9 mouse cellular contexts compared by ENCODE assay signal in the genomic region with DNA sequence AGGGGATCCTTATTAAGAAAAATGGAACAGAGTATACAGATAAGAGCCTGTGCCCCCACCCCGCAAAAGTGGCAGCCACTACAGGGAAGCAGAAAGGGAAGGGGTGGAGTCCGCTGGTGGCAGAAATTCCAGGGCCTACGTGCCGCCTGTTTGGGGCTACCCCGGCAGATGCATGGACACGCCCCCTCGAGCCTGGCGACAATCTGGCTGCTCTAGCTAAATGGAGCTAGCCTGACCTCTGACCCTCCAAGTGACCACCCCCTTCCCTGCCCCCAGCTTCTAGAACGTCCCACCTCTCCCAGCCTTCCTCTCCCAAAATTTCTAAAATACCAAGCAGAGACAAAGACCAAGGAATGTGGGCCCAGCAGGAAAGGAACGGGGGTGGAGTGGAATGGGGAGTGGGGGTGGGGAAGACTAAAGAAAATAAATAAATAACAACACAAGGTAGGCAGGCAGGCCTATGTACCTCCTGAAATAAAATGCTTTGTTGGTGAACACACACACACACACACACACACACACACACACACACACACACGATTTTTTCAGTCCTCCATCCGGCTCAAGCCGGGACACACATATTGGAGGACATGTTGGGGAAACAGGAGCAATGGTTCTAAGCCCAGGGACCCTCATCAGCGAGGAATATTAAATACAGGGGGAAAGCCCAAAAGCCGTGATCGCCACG. TPM values are rescaled to one million over a fixed set of nuclear protein-coding genes. Genes with fewer than 3 reads are reported as not detected.
DNase-seq lines count a peak whose midpoint lies in the region; ATAC-seq and TF ChIP-seq lines count a peak whose summit lies in the region.
"Had no signal": no experiment of that assay in that cellular context is flagged by ENCODE, and none has a peak within 500 bp of the region (broad histone marks: within the 10 kb centered on the region; RNA-seq: fewer than 3 reads in every experiment).

No protein-coding gene starts in this region.

- H3K36me3 ChIP-seq in lung, embryonic 14.5 days (ENCODE audit: insufficient read depth): no peaks in the 10 kb centered on the region
- H3K36me3 ChIP-seq in forebrain, embryonic 14.5 days (ENCODE audit: control insufficient read depth, insufficient read depth, low read length): no peaks in the 10 kb centered on the region
- no peaks in the 10 kb centered on the region for H3K36me3 ChIP-seq in intestine, embryonic 15.5 days
- H3K36me3 ChIP-seq in liver, postnatal 0 days (replicated peaks; ENCODE audit: insufficient read depth, low read length): no peaks in the 10 kb centered on the region

- no peaks in the 10 kb centered on the region for H3K27me3 ChIP-seq in lung, embryonic 14.5 days (ENCODE audit: insufficient read depth, low read length)
- no peaks in the 10 kb centered on the region for H3K27me3 ChIP-seq in forebrain, embryonic 14.5 days (replicated peaks; ENCODE audit: control insufficient read depth, insufficient read depth, low read length)
- no peaks in the 10 kb centered on the region for H3K27me3 ChIP-seq in intestine, embryonic 15.5 days (replicated peaks)
- H3K27me3 ChIP-seq in liver, postnatal 0 days (ENCODE audit: insufficient read depth, low read length): no peaks in the 10 kb centered on the region

- no peak overlapping the region for H3K4me3 ChIP-seq in lung, embryonic 14.5 days (ENCODE audit: low read depth, low read length)
- no peak overlapping the region for H3K4me3 ChIP-seq in lung, adult 2 months (replicated peaks; ENCODE audit: extremely low read depth, low read depth, low read length)
- H3K4me3 ChIP-seq in forebrain, embryonic 14.5 days (ENCODE audit: low read depth, low read length): no peak overlapping the region
- no peak overlapping the region for H3K4me3 ChIP-seq in intestine, embryonic 15.5 days (replicated peaks)
- H3K4me3 ChIP-seq in liver, postnatal 0 days (ENCODE audit: low read depth, low read length): no peak overlapping the region

- H3K9me3 ChIP-seq in lung, embryonic 14.5 days (ENCODE audit: low read depth, low read length): no peaks in the 10 kb centered on the region
- no peaks in the 10 kb centered on the region for H3K9me3 ChIP-seq in forebrain, embryonic 14.5 days (replicated peaks; ENCODE audit: control insufficient read depth, low read length)
- H3K9me3 ChIP-seq in intestine, embryonic 15.5 days: no peaks in the 10 kb centered on the region
- no peaks in the 10 kb centered on the region for H3K9me3 ChIP-seq in liver, postnatal 0 days (ENCODE audit: low read length)

- TF ChIP-seq POLR2A in lung, adult 2 months (IDR thresholded peaks at IDR 0.05; ENCODE audit: borderline replicate concordance, extremely low read depth, low read depth, low read length): no peak

- peak overlapping the region; percentile 45 for H3K4me2 ChIP-seq in lung, embryonic 14.5 days
- 0 out of 2 replicates have a peak overlapping the region, but pooled peaks have one; percentile 16 for H3K4me2 ChIP-seq in forebrain, embryonic 14.5 days (ENCODE audit: low read length)
- H3K4me2 ChIP-seq in intestine, embryonic 15.5 days (replicated peaks): peak overlapping the region; percentile 40
- peak overlapping the region; percentile 60 for H3K4me2 ChIP-seq in liver, postnatal 0 days (ENCODE audit: low read depth, low read length)

- TF ChIP-seq CTCF in lung, embryonic 14.5 days (IDR thresholded peaks at IDR 0.05; ENCODE audit: low read depth): no peak
- no peak for TF ChIP-seq CTCF in lung, adult 2 months (IDR thresholded peaks at IDR 0.05; ENCODE audit: insufficient read depth, low read length)
- TF ChIP-seq CTCF in liver, postnatal 0 days (IDR thresholded peaks at IDR 0.05; ENCODE audit: low read depth): no peak

- peaks cover 32% of the 10 kb centered on the region for H3K4me1 ChIP-seq in lung, embryonic 14.5 days (ENCODE audit: insufficient read depth)
- H3K4me1 ChIP-seq in lung, adult 2 months (ENCODE audit: control insufficient read depth, insufficient read depth, low read length): peaks cover 2% of the 10 kb centered on the region; the same call in 1 of the 2 replicates
- peaks cover 5% of the 10 kb centered on the region for H3K4me1 ChIP-seq in forebrain, embryonic 14.5 days (ENCODE audit: control insufficient read depth, insufficient read depth, low read length)
- H3K4me1 ChIP-seq in intestine, embryonic 15.5 days (replicated peaks): peaks cover 24% of the 10 kb centered on the region
- peaks cover 12% of the 10 kb centered on the region for H3K4me1 ChIP-seq in liver, postnatal 0 days (ENCODE audit: insufficient read depth)

- no peak for TF ChIP-seq EP300 in liver, postnatal 0 days (IDR thresholded peaks at IDR 0.05; ENCODE audit: low read depth)

- H3K9ac ChIP-seq in lung, embryonic 14.5 days: no peak overlapping the region
- no peak overlapping the region for H3K9ac ChIP-seq in forebrain, embryonic 14.5 days (ENCODE audit: low read length)
- no peak overlapping the region for H3K9ac ChIP-seq in intestine, embryonic 15.5 days
- H3K9ac ChIP-seq in liver, postnatal 0 days (replicated peaks): no peak overlapping the region

- DNase-seq in lung, embryonic 14.5 days: peak; percentile 88
- DNase-seq in lung, adult 2 months: no peak
- no peak for DNase-seq in forebrain, embryonic 14.5 days (ENCODE audit: low spot score)
- peak; percentile 55 for DNase-seq in liver, postnatal 0 days
- no peak for DNase-seq in layer of hippocampus, adult 18-20 months (ENCODE audit: low spot score in 2 of 2)
- DNase-seq in left cerebral cortex, adult 18-20 months (ENCODE audit: low spot score in 2 of 2): no peak
- no peak for DNase-seq in cerebellum, adult 9-11 months

- WGBS in lung, embryonic 14.5 days: 13% methylated on average over 17 of the region's 17 CpGs
- 35% methylated on average over 17 of the region's 17 CpGs for WGBS in lung, adult 2 months
- WGBS in forebrain, embryonic 14.5 days: 11% methylated on average over 17 of the region's 17 CpGs
- WGBS in intestine, embryonic 15.5 days: 27% methylated on average over 17 of the region's 17 CpGs
- WGBS in liver, postnatal 0 days (ENCODE audit: insufficient replicate concordance): 31% methylated on average over 17 of the region's 17 CpGs

- ATAC-seq in lung, embryonic 14.5 days (ENCODE audit: insufficient read depth): peak; percentile 62
- peak; percentile 64 for ATAC-seq in forebrain, embryonic 14.5 days
- peak; percentile 34 for ATAC-seq in intestine, embryonic 15.5 days
- peak; percentile 66 for ATAC-seq in liver, postnatal 0 days

- H3K27ac ChIP-seq in lung, embryonic 14.5 days (ENCODE audit: low read depth): peak overlapping the region; percentile 76
- no peak overlapping the region for H3K27ac ChIP-seq in forebrain, embryonic 14.5 days (ENCODE audit: low read depth, low read length)
- H3K27ac ChIP-seq in intestine, embryonic 15.5 days: 0 out of 2 replicates have a peak overlapping the region, but pooled peaks have one; percentile 3
- no peak overlapping the region; the same call in 1 of the 2 replicates for H3K27ac ChIP-seq in liver, postnatal 0 days (ENCODE audit: low read depth)

RNA-seq across cellular contexts. Expression of a gene that starts 12.6 kb away (rescaled TPM):
- 0.27 TPM in 1 of 2 replicates, not detected in the other for polyA plus RNA-seq in lung, embryonic 14.5 days (2014; fragmentation: Nextera tagmentation; extraction: Ambion mirVana)
- polyA plus RNA-seq in lung, adult 2 months (2012; rRNA removed): not detected in 2 replicates
- polyA plus RNA-seq in forebrain, embryonic 14.5 days (2014; fragmentation: Nextera tagmentation; extraction: Ambion mirVana): not detected in 2 replicates
- 0.48 and 0.58 TPM in 2 replicates for polyA plus RNA-seq in intestine, embryonic 15.5 days (2015; fragmentation: Nextera tagmentation; extraction: Ambion mirVana)
- not detected in 2 replicates for polyA plus RNA-seq in liver, postnatal 0 days (2015; fragmentation: Nextera tagmentation; extraction: Ambion mirVana)
- not detected for total RNA-seq in layer of hippocampus, adult 18-20 months (2021)
- total RNA-seq in left cerebral cortex, adult 18-20 months (2021): not detected
- total RNA-seq: liver, adult 2 months had no signal
- polyA plus RNA-seq: liver, adult 2 months had no signal

RNA-seq across cellular contexts. Expression of a gene that starts 23.4 kb away (rescaled TPM):
- polyA plus RNA-seq in lung, embryonic 14.5 days (2014; fragmentation: Nextera tagmentation; extraction: Ambion mirVana): not detected in 2 replicates
- 0.69 and 0.75 TPM in 2 replicates for polyA plus RNA-seq in lung, adult 2 months (2012; rRNA removed)
- not detected in 2 replicates for polyA plus RNA-seq in forebrain, embryonic 14.5 days (2014; fragmentation: Nextera tagmentation; extraction: Ambion mirVana)
- polyA plus RNA-seq in intestine, embryonic 15.5 days (2015; fragmentation: Nextera tagmentation; extraction: Ambion mirVana): 0.56 and 0.63 TPM in 2 replicates
- not detected in 2 replicates for polyA plus RNA-seq in liver, postnatal 0 days (2015; fragmentation: Nextera tagmentation; extraction: Ambion mirVana)
- not detected for total RNA-seq in layer of hippocampus, adult 18-20 months (2021)
- total RNA-seq in left cerebral cortex, adult 18-20 months (2021): not detected

RNA-seq across cellular contexts. Expression of a gene that starts 36.0 kb away (rescaled TPM):
- polyA plus RNA-seq in lung, embryonic 14.5 days (2014; fragmentation: Nextera tagmentation; extraction: Ambion mirVana): 1.4 and 1.5 TPM in 2 replicates
- 0.05 and 0.08 TPM in 2 replicates for polyA plus RNA-seq in lung, adult 2 months (2012; rRNA removed)
- polyA plus RNA-seq in forebrain, embryonic 14.5 days (2014; fragmentation: Nextera tagmentation; extraction: Ambion mirVana): 0.04 and 0.05 TPM in 2 replicates
- 4.1 TPM in 2 replicates for polyA plus RNA-seq in intestine, embryonic 15.5 days (2015; fragmentation: Nextera tagmentation; extraction: Ambion mirVana)
- polyA plus RNA-seq in liver, postnatal 0 days (2015; fragmentation: Nextera tagmentation; extraction: Ambion mirVana): 0.05 and 0.06 TPM in 2 replicates
- 1 to 10 TPM; 1.2 to 2.0 TPM for total RNA-seq in layer of hippocampus, adult 18-20 months (2021)
- under 1 TPM; 0.84 to 0.95 TPM for total RNA-seq in left cerebral cortex, adult 18-20 months (2021)
- total RNA-seq: liver, adult 2 months had no signal
- polyA plus RNA-seq: liver, adult 2 months had no signal

Comparison
In these comparisons a context has a peak if more than half of its experiments do, and no peak if none do; other contexts are left out.
1. DNase-seq: peak in lung, embryonic 14.5 days (single experiment) and liver, postnatal 0 days (single experiment); none in lung, adult 2 months (single experiment), forebrain, embryonic 14.5 days (single experiment), layer of hippocampus, adult 18-20 months (0 of 2), left cerebral cortex, adult 18-20 months (0 of 2) and cerebellum, adult 9-11 months (single experiment).
2. H3K27ac ChIP-seq: peak in lung, embryonic 14.5 days (single experiment) and intestine, embryonic 15.5 days (single experiment); none in forebrain, embryonic 14.5 days (single experiment) and liver, postnatal 0 days (single experiment).
3. Peak in every context shown above with its lines, with median percentiles within 50 percentile points of each other: ATAC-seq and H3K4me2 ChIP-seq.